Mouse (Mus musculus): ENCODE results near the gene 2010111I01Rik. TPM values are rescaled to one million over a fixed set of nuclear protein-coding genes. Genes with fewer than 3 reads are reported as not detected.

2010111I01Rik gene
- polyA plus RNA-seq, 1 experiment from 2014 or later = 16.3 TPM

GRCm38 (mm10) chr13:63260753-63261631 is 296.3 kb downstream of the 2010111I01Rik start:
- Histone ChIP-seq H3K4me3 (ENCODE audit: low read depth, low read length) (no peak overlapping the region), H3K4me2 (ENCODE audit: low read depth, low read length) (no peak overlapping the region), H3K27ac (ENCODE audit: low read length) (no peak overlapping the region), H3K9me3 (replicated peaks; ENCODE audit: control insufficient read depth, low read length) (no peaks in the 10 kb centered on the region), H3K27me3 (ENCODE audit: control insufficient read depth, insufficient read depth, low read depth, low read length) (no peaks in the 10 kb centered on the region), H3K4me1 (ENCODE audit: control insufficient read depth, low read depth, low read length) (peaks cover 3% of the 10 kb centered on the region; the same call in 1 of the 2 replicates), H3K36me3 (ENCODE audit: control insufficient read depth, insufficient read depth) (no peaks in the 10 kb centered on the region), H3K9ac (ENCODE audit: low read depth, low read length) (no peak overlapping the region)
- WGBS (ENCODE audit: insufficient replicate concordance) = 47% methylated on average over 18 of the region's 18 CpGs
- ATAC-seq (ENCODE audit: low read depth) = no peak

- peaks cover 3% of the 10 kb centered on the region; the same call in 1 of the 2 replicates for H3K4me1 ChIP-seq (ENCODE audit: control insufficient read depth, low read depth, low read length)
- no peaks in the 10 kb centered on the region for H3K27me3 ChIP-seq (ENCODE audit: control insufficient read depth, insufficient read depth, low read depth, low read length)
- no peak overlapping the region for H3K9ac ChIP-seq (ENCODE audit: low read depth, low read length)
- no peak overlapping the region for H3K4me2 ChIP-seq (ENCODE audit: low read depth, low read length)
- H3K4me3 ChIP-seq (ENCODE audit: low read depth, low read length) = no peak overlapping the region
- H3K36me3 ChIP-seq (ENCODE audit: control insufficient read depth, insufficient read depth) = no peaks in the 10 kb centered on the region
- WGBS (ENCODE audit: insufficient replicate concordance) = 76% methylated on average over 3 of the region's 3 CpGs
- no peak overlapping the region for H3K27ac ChIP-seq (ENCODE audit: low read length)
- no peak for ATAC-seq (ENCODE audit: low read depth)
- no peaks in the 10 kb centered on the region for H3K9me3 ChIP-seq (replicated peaks; ENCODE audit: control insufficient read depth, low read length)
Observed at GRCm38 (mm10) chr13:63261676-63262075, 297.0 kb downstream of the 2010111I01Rik start.

- Histone ChIP-seq H3K27ac (ENCODE audit: low read length) (no peak overlapping the region), H3K4me1 (ENCODE audit: control insufficient read depth, low read depth, low read length) (peaks cover 3% of the 10 kb centered on the region; the same call in 1 of the 2 replicates), H3K36me3 (ENCODE audit: control insufficient read depth, insufficient read depth) (no peaks in the 10 kb centered on the region), H3K9me3 (replicated peaks; ENCODE audit: control insufficient read depth, low read length) (no peaks in the 10 kb centered on the region), H3K4me3 (ENCODE audit: low read depth, low read length) (no peak overlapping the region), H3K27me3 (ENCODE audit: control insufficient read depth, insufficient read depth, low read depth, low read length) (no peaks in the 10 kb centered on the region), H3K9ac (ENCODE audit: low read depth, low read length) (no peak overlapping the region), H3K4me2 (ENCODE audit: low read depth, low read length) (no peak overlapping the region)
- ATAC-seq (ENCODE audit: low read depth) = no peak
- 71% methylated on average over 1 of the region's 1 CpGs for WGBS (ENCODE audit: insufficient replicate concordance)
Observed at GRCm38 (mm10) chr13:63262168-63262957, 297.7 kb downstream of the 2010111I01Rik start.

- no peak overlapping the region for H3K9ac ChIP-seq (ENCODE audit: low read depth, low read length)
- H3K4me2 ChIP-seq (ENCODE audit: low read depth, low read length) = no peak overlapping the region
- WGBS (ENCODE audit: insufficient replicate concordance) = 57% methylated on average over 4 of the region's 4 CpGs
- no peak for ATAC-seq (ENCODE audit: low read depth)
- H3K4me3 ChIP-seq (ENCODE audit: low read depth, low read length) = no peak overlapping the region
- H3K27ac ChIP-seq (ENCODE audit: low read length) = no peak overlapping the region
- no peaks in the 10 kb centered on the region for H3K36me3 ChIP-seq (ENCODE audit: control insufficient read depth, insufficient read depth)
- H3K9me3 ChIP-seq (replicated peaks; ENCODE audit: control insufficient read depth, low read length) = no peaks in the 10 kb centered on the region
- H3K4me1 ChIP-seq (ENCODE audit: control insufficient read depth, low read depth, low read length) = peaks cover 14% of the 10 kb centered on the region
- H3K27me3 ChIP-seq (ENCODE audit: control insufficient read depth, insufficient read depth, low read depth, low read length) = no peaks in the 10 kb centered on the region
Observed at GRCm38 (mm10) chr13:63268371-63268770, 303.7 kb downstream of the 2010111I01Rik start.

- Histone ChIP-seq H3K4me2 (ENCODE audit: low read depth, low read length) (no peak overlapping the region), H3K36me3 (ENCODE audit: control insufficient read depth, insufficient read depth) (no peaks in the 10 kb centered on the region), H3K9me3 (replicated peaks; ENCODE audit: control insufficient read depth, low read length) (no peaks in the 10 kb centered on the region), H3K4me1 (ENCODE audit: control insufficient read depth, low read depth, low read length) (peaks cover 14% of the 10 kb centered on the region), H3K27ac (ENCODE audit: low read length) (no peak overlapping the region), H3K27me3 (ENCODE audit: control insufficient read depth, insufficient read depth, low read depth, low read length) (no peaks in the 10 kb centered on the region), H3K9ac (ENCODE audit: low read depth, low read length) (no peak overlapping the region), H3K4me3 (ENCODE audit: low read depth, low read length) (no peak overlapping the region)
- 64% methylated on average over 1 of the region's 1 CpGs for WGBS (ENCODE audit: insufficient replicate concordance)
- no peak for ATAC-seq (ENCODE audit: low read depth)
Observed at GRCm38 (mm10) chr13:63268776-63269175, 304.1 kb downstream of the 2010111I01Rik start.

- no peak for ATAC-seq (ENCODE audit: low read depth)
- H3K9me3 ChIP-seq (replicated peaks; ENCODE audit: control insufficient read depth, low read length) = no peaks in the 10 kb centered on the region
- no peaks in the 10 kb centered on the region for H3K36me3 ChIP-seq (ENCODE audit: control insufficient read depth, insufficient read depth)
- 72% methylated on average over 5 of the region's 5 CpGs for WGBS (ENCODE audit: insufficient replicate concordance)
- no peaks in the 10 kb centered on the region for H3K27me3 ChIP-seq (ENCODE audit: control insufficient read depth, insufficient read depth, low read depth, low read length)
- no peak overlapping the region for H3K4me2 ChIP-seq (ENCODE audit: low read depth, low read length)
- peaks cover 14% of the 10 kb centered on the region for H3K4me1 ChIP-seq (ENCODE audit: control insufficient read depth, low read depth, low read length)
- H3K27ac ChIP-seq (ENCODE audit: low read length) = no peak overlapping the region
- no peak overlapping the region for H3K4me3 ChIP-seq (ENCODE audit: low read depth, low read length)
- no peak overlapping the region for H3K9ac ChIP-seq (ENCODE audit: low read depth, low read length)
Observed at GRCm38 (mm10) chr13:63270191-63270590, 305.5 kb downstream of the 2010111I01Rik start.

- no peak overlapping the region for H3K9ac ChIP-seq (ENCODE audit: low read depth, low read length)
- 19% methylated on average over 16 of the region's 16 CpGs for WGBS (ENCODE audit: insufficient replicate concordance)
- peaks cover 14% of the 10 kb centered on the region for H3K4me1 ChIP-seq (ENCODE audit: control insufficient read depth, low read depth, low read length)
- no peaks in the 10 kb centered on the region for H3K9me3 ChIP-seq (replicated peaks; ENCODE audit: control insufficient read depth, low read length)
- no peak for ATAC-seq (ENCODE audit: low read depth)
- H3K4me3 ChIP-seq (ENCODE audit: low read depth, low read length) = peak overlapping the region; percentile 40
- H3K27ac ChIP-seq (ENCODE audit: low read length) = peak overlapping the region; percentile 5; the same call in 1 of the 2 replicates
- no peaks in the 10 kb centered on the region for H3K36me3 ChIP-seq (ENCODE audit: control insufficient read depth, insufficient read depth)
- H3K27me3 ChIP-seq (ENCODE audit: control insufficient read depth, insufficient read depth, low read depth, low read length) = no peaks in the 10 kb centered on the region
- H3K4me2 ChIP-seq (ENCODE audit: low read depth, low read length) = peak overlapping the region; percentile 56
Observed at GRCm38 (mm10) chr13:63272017-63272601, 307.4 kb downstream of the 2010111I01Rik start.

GRCm38 (mm10) chr13:63272602-63273229 is 308.0 kb downstream of the 2010111I01Rik start:
- Histone ChIP-seq H3K36me3 (ENCODE audit: control insufficient read depth, insufficient read depth) (no peaks in the 10 kb centered on the region), H3K27ac (ENCODE audit: low read length) (peak overlapping the region; percentile 60), H3K27me3 (ENCODE audit: control insufficient read depth, insufficient read depth, low read depth, low read length) (no peaks in the 10 kb centered on the region), H3K9ac (ENCODE audit: low read depth, low read length) (no peak overlapping the region; the same call in 1 of the 2 replicates), H3K4me3 (ENCODE audit: low read depth, low read length) (peak overlapping the region; percentile 40), H3K9me3 (replicated peaks; ENCODE audit: control insufficient read depth, low read length) (no peaks in the 10 kb centered on the region), H3K4me1 (ENCODE audit: control insufficient read depth, low read depth, low read length) (peaks cover 14% of the 10 kb centered on the region), H3K4me2 (ENCODE audit: low read depth, low read length) (peak overlapping the region; percentile 56)
- peak; percentile 95 for ATAC-seq (ENCODE audit: low read depth)
- 29% methylated on average over 27 of the region's 27 CpGs for WGBS (ENCODE audit: insufficient replicate concordance)
